Mouse (Mus musculus) ES-Bruce4 (cell line): ENCODE data around the gene Mxd4. TPM values are rescaled to one million over a fixed set of nuclear protein-coding genes. Genes with fewer than 3 reads are reported as not detected.

Source experiments
- H3K27ac ChIP-seq: 2 replicates; pipeline ENCODE4 v1.5.1; 2012; ENCODE audit warnings: low read length, inconsistent platforms; ENCODE audit not compliant: insufficient read depth
- H3K27me3 ChIP-seq: 2 replicates; pipeline ENCODE4 v1.6.1; 2012; ENCODE audit warnings: mild to moderate bottlenecking, low read length, inconsistent platforms; ENCODE audit not compliant: control insufficient read depth, poor library complexity, insufficient read depth, severe bottlenecking
- H3K36me3 ChIP-seq: 2 replicates; pipeline ENCODE4 v1.6.1; 2012; ENCODE audit warnings: inconsistent platforms, mild to moderate bottlenecking, low read length, moderate library complexity; ENCODE audit not compliant: control insufficient read depth, poor library complexity, insufficient read depth, severe bottlenecking
- H3K4me1 ChIP-seq: one replicate; pipeline ENCODE4 v1.8.1; 2011; ENCODE audit warnings: low read length; ENCODE audit not compliant: control insufficient read depth, insufficient read depth
- H3K4me3 ChIP-seq: 2 replicates; pipeline ENCODE4 v1.5.1; 2011; ENCODE audit warnings: low read depth, mild to moderate bottlenecking, low read length
- H3K9ac ChIP-seq: 2 replicates; pipeline ENCODE4 v1.6.1; 2012; ENCODE audit warnings: low read depth, mild to moderate bottlenecking, inconsistent platforms; ENCODE audit not compliant: poor library complexity, severe bottlenecking
- H3K9me3 ChIP-seq: replicated peaks from 2 replicates; pipeline ENCODE4 v1.6.1; 2012; ENCODE audit warnings: mild to moderate bottlenecking, low read length, inconsistent platforms; ENCODE audit not compliant: control insufficient read depth, poor library complexity, insufficient read depth, severe bottlenecking
- CTCF ChIP-seq: IDR thresholded peaks from one replicate; pipeline ENCODE4 v1.8.1; 2011; ENCODE audit warnings: low read depth, low read length
- EP300 ChIP-seq: IDR thresholded peaks from 2 replicates; pipeline ENCODE4 v1.6.1; 2011; ENCODE audit warnings: low read depth, low read length; ENCODE audit not compliant: insufficient read depth
- POLR2A ChIP-seq: IDR thresholded peaks from one replicate; pipeline ENCODE4 v1.8.1; 2011; ENCODE audit warnings: low read length; ENCODE audit not compliant: insufficient read depth
- polyA plus RNA-seq: library from polyadenylated mRNA; stranded (reverse); fragments of >200 nt; gene quantifications from 2 replicates; pipeline ENCODE4 v1.2.4, GENCODE M21; 2011; ENCODE audit warnings: low read depth; ENCODE audit not compliant: missing spikeins, insufficient read depth, insufficient read length

Mxd4 gene
- polyA plus RNA-seq, 1 experiment = 6.5 TPM

DNA sequence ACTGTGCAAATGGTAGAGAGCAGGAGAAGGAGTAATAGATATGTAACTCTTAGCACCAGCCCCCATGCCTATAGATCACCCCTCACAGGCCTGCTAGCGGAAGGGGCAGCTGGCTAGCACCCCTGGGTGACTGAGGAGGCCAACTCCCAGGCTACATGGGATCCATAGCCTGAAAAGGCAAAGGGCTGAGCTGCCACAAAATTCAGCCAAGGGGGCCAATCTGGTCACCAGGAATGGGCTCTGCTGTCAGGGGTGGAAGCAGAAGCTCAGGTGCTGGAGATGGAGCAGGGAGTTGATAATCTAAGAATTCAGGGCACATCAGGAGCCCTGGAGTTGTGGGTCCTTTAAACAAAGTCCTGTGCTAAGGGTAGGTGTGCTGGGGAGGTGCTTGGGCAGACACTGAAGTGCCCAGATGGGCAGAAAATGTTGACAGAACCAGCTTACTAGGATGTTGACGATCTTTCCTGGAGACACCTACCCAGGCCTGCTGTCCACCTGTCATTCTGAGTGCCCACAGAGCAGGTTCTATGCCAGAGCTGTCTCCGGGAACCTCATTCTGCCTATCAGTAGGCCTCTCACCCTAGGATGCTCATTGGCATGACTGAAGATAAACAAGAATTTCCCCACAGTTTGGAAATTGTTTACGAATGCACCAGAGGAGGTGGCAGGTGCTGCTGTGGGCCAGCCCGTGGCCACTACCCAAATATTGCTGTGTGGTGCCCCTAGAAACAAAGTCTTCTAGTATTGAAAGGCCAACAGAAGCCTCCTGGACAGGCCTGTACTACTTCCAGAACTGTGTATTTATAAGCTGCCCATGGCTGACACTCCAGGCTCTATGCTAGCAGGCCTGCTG is 12.7 kb downstream of the Mxd4 start:
- H3K36me3 ChIP-seq = no peaks in the 10 kb centered on the region

DNA sequence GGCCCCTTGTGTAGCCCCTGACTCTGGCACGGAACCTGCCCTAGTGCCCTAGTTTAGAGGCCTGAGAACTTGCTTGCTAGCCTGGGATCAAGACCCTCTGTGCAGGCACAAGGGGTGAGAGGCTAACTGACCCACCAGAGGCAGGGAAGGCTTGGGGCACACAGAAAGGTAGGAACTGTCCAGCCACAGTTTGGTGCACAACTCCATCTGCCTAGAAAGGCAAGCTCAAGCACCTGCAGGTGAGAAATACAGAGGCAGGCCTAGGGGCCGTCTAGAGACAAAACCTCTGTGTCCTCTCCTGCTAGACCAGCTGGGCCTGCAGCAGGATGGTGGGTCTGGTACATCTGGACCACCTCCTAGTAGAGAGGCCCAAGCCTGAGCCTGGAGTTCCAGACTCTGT is 13.5 kb downstream of the Mxd4 start:
- Histone ChIP-seq H3K4me1 (no peaks in the 10 kb centered on the region), H3K9me3 (no peaks in the 10 kb centered on the region), H3K4me3 (no peak overlapping the region), H3K36me3 (no peaks in the 10 kb centered on the region), H3K27me3 (no peaks in the 10 kb centered on the region), H3K27ac (no peak overlapping the region), H3K9ac (no peak overlapping the region)
- TF ChIP-seq POLR2A (no peak), CTCF (no peak), EP300 (no peak)

More for the DNA sequence above, 12.7 kb downstream of the Mxd4 start:
- Histone ChIP-seq H3K9me3 (no peaks in the 10 kb centered on the region), H3K27me3 (no peaks in the 10 kb centered on the region), H3K4me3 (no peak overlapping the region), H3K4me1 (no peaks in the 10 kb centered on the region), H3K9ac (no peak overlapping the region), H3K27ac (no peak overlapping the region)
- TF ChIP-seq EP300 = no peak
- TF ChIP-seq POLR2A = no peak
- no peak for TF ChIP-seq CTCF

DNA sequence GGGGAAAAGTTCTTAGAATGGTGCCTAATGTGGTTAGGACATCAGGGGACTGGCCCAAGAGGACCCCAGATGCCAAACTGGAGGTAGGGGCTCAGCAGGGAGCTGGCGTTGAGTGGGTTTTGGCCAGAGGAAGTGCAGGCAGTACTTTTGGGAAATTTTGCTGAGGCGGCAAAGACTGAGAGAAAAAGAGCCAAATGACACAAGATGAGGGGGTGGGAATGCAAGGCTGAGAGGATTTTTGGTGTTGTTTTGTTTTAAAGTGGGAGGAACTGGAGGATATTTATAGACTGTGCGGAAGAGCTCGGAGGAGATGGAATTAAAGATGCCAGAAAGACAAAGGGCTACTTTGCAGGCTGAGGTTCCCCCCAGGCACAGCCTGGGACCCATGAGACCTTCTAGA is 16.8 kb downstream of the Mxd4 start:
- TF ChIP-seq CTCF (no peak), EP300 (no peak), POLR2A (no peak)
- Histone ChIP-seq H3K36me3 (no peaks in the 10 kb centered on the region), H3K9ac (no peak overlapping the region; the same call in 1 of the 2 replicates), H3K27me3 (no peaks in the 10 kb centered on the region), H3K9me3 (no peaks in the 10 kb centered on the region), H3K4me1 (no peaks in the 10 kb centered on the region), H3K4me3 (no peak overlapping the region), H3K27ac (no peak overlapping the region)

DNA sequence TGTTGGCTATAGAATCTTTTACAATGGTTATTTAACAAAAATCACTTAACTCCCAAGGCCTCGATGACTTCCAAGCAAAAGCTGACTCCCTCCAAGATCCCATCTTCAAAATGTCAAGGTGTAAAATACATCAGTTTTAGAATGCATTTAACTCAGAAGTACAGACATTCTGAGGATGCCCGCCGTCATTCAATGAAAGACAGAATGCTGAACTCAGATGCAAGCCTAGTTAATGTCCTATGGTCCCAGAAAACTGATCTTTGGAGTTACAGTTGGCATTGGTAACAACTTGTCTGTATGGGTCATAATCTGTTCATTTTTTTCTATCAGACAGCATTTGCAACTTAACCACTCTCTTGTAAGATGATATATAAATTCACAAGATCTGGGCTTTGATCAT is 17.6 kb downstream of the Mxd4 start:
- no peaks in the 10 kb centered on the region for H3K4me1 ChIP-seq
- H3K27me3 ChIP-seq = no peaks in the 10 kb centered on the region
- peak overlapping the region; percentile 65 for H3K4me3 ChIP-seq
- H3K36me3 ChIP-seq = 0 out of 2 replicates have a peak, but pooled peaks cover 2% of the 10 kb centered on the region
- peak overlapping the region; percentile 71 for H3K27ac ChIP-seq
- H3K9me3 ChIP-seq = no peaks in the 10 kb centered on the region
- TF ChIP-seq POLR2A = no peak
- TF ChIP-seq CTCF = no peak
- no peak for TF ChIP-seq EP300
- peak overlapping the region; percentile 60 for H3K9ac ChIP-seq

DNA sequence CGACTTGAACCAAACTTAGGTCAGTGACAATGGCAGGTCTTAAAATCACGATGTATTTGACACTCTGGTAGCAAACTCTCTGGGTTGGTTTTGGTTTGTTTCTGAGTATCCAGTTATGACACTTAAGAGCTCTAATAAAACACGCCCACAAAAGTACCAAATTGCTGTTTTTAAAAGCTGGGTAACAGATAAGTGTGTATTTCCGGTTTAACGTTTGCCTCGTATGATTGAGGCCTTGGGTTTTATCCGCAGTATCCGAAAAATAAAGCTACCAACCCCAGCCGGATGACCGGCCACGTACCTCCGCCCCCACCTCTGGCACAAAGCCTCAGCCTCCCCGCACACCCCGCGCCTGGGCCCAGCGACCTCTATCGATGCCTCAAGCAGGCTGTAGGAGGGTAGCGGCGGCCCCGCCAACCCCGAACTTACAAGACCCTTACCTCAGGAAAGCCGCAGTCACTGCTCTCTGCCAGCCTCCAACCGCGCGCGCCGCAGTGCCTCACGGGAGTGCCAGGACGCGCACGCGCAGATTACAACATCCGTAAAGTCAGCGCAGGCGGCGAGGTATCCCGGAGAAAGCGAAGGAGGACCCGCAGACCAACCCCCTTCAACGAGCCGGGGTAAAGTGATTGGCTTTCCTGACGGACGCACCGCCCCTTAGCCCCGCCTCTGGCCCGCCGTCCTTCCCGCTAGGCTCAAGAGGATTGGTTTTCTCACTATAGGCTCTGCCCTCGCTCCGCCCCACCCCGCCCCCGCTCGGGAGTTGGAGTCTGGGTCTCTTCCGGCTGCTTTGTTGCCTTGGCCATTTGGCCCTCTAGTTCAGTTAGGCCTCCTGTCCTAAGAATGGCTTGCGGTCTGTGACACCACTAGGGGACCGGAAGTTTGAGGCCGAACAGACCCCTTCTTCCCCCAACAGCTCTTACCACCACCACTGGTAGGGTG is 18.3 kb downstream of the Mxd4 start, which contains the start of the genes Poln and Haus3:
TSS of gene Poln (minus strand) at position 499 of the 942 bp plus-strand sequence.
TSS of gene Haus3 (minus strand) at position 578 of the 942 bp plus-strand sequence.
- TF ChIP-seq POLR2A = peak; percentile 88
- 0 out of 2 replicates have a peak, but pooled peaks have one; percentile 40 for TF ChIP-seq EP300
- TF ChIP-seq CTCF = no peak
- Histone ChIP-seq H3K27me3 (no peaks in the 10 kb centered on the region), H3K36me3 (0 out of 2 replicates have a peak, but pooled peaks cover 2% of the 10 kb centered on the region), H3K9me3 (no peaks in the 10 kb centered on the region), H3K4me1 (no peaks in the 10 kb centered on the region), H3K27ac (peak within 1 kb of the TSS; percentile 71), H3K4me3 (peak within 1 kb of the TSS; percentile 74), H3K9ac (peak within 1 kb of the TSS; percentile 71)
